Mouse (Mus musculus) intestine, embryonic 14.5 days (tissue): ENCODE data around the gene 2410015M20Rik. TPM values are rescaled to one million over a fixed set of nuclear protein-coding genes. Genes with fewer than 3 reads are reported as not detected.

Experiments
- ATAC-seq: fragments of 200-750 bp; cut with Nextera tagmentation; replicated peaks from 2 replicates; pipeline ENCODE4 v1.8.0; 2017; ENCODE audit warnings: low read depth, moderate number of reproducible peaks, moderate TSS enrichment, moderate library complexity; ENCODE audit not compliant: low FRiP score, low TSS enrichment
- DNase-seq: peaks from one replicate; pipeline ENCODE4 v3.0.0-alpha.2; 2018; ENCODE audit warnings: low spot score
- H3K27ac ChIP-seq: fragments of 300-500 bp; sonication (generic); 2 replicates; pipeline ENCODE4 v1.5.1; 2014; ENCODE audit warnings: low read depth, mild to moderate bottlenecking, control low read depth
- H3K27me3 ChIP-seq: fragments of 300-500 bp; sonication (generic); replicated peaks from 2 replicates; pipeline ENCODE4 v1.6.1; 2014; ENCODE audit warnings: low read length, control low read depth; ENCODE audit not compliant: control insufficient read depth, insufficient read depth
- H3K36me3 ChIP-seq: fragments of 300-500 bp; sonication (generic); 2 replicates; pipeline ENCODE4 v1.6.1; 2014; ENCODE audit warnings: low read length, control low read depth; ENCODE audit not compliant: control insufficient read depth, insufficient read depth
- H3K4me1 ChIP-seq: fragments of 300-500 bp; sonication (generic); replicated peaks from 2 replicates; pipeline ENCODE4 v1.6.1; 2014; ENCODE audit warnings: low read length, control low read depth, mixed read lengths; ENCODE audit not compliant: control insufficient read depth, insufficient read depth
- H3K4me2 ChIP-seq: fragments of 300-500 bp; sonication (generic); 2 replicates; pipeline ENCODE4 v1.6.1; 2014; ENCODE audit warnings: low read length
- H3K4me3 ChIP-seq: fragments of 300-500 bp; sonication (generic); 2 replicates; pipeline ENCODE4 v1.5.1; 2014; ENCODE audit warnings: low read depth, low read length, control low read depth, mixed read lengths
- H3K9ac ChIP-seq: fragments of 300-500 bp; sonication (generic); 2 replicates; pipeline ENCODE4 v1.6.1; 2014; ENCODE audit warnings: mild to moderate bottlenecking, low read length
- H3K9me3 ChIP-seq: fragments of 300-500 bp; sonication (generic); 2 replicates; pipeline ENCODE4 v1.6.1; 2016; ENCODE audit warnings: low read length, control low read depth; ENCODE audit not compliant: control insufficient read depth
- WGBS: fragments of 180-500 bp; shearing (Covaris S2); extraction: QIAGEN DNeasy Blood & Tissue Kit; methylation state at CpG from one replicate; pipeline ENCODE4 v1.1.7; 2014; 5-methylcytosine and 5-hydroxymethylcytosine counted together
- polyA plus RNA-seq: library from polyadenylated mRNA; unstranded; fragments of >200 nt; fragmentation: Nextera tagmentation; extraction: Ambion mirVana; gene quantifications from 2 replicates; pipeline ENCODE4 v1.2.1, GENCODE M21; 2014

Gene 2410015M20Rik
- polyA plus RNA-seq, 1 experiment from 2014 or later, result 284 TPM

- H3K27me3 ChIP-seq, result no peaks in the 10 kb centered on the region
- DNase-seq, result no peak
- no peaks in the 10 kb centered on the region for H3K9me3 ChIP-seq
- H3K4me1 ChIP-seq, result peaks cover 24% of the 10 kb centered on the region
- H3K36me3 ChIP-seq, result peaks cover 69% of the 10 kb centered on the region
- no peak for ATAC-seq
- no peak overlapping the region for H3K4me3 ChIP-seq
- no peak overlapping the region for H3K27ac ChIP-seq
- no peak overlapping the region for H3K9ac ChIP-seq
- 78% methylated on average over 1 of the region's 1 CpGs for WGBS
- H3K4me2 ChIP-seq, result no peak overlapping the region
Observed at GRCm38 (mm10) chr17:56587773-56588172, 21.8 kb downstream of the 2410015M20Rik start.

GRCm38 (mm10) chr17:56585171-56585821 is 24.3 kb downstream of the 2410015M20Rik start:
- Histone ChIP-seq H3K36me3 (peaks cover 70% of the 10 kb centered on the region), H3K9me3 (no peaks in the 10 kb centered on the region), H3K4me1 (peaks cover 30% of the 10 kb centered on the region), H3K4me3 (peak overlapping the region; percentile 99), H3K27me3 (no peaks in the 10 kb centered on the region), H3K4me2 (peak overlapping the region; percentile 90), H3K27ac (peak overlapping the region; percentile 95), H3K9ac (peak overlapping the region; percentile 82)
- under 1% methylated on average over 61 of the region's 61 CpGs for WGBS
- DNase-seq, result peak; percentile 75
- peak; percentile 11 for ATAC-seq

DNA sequence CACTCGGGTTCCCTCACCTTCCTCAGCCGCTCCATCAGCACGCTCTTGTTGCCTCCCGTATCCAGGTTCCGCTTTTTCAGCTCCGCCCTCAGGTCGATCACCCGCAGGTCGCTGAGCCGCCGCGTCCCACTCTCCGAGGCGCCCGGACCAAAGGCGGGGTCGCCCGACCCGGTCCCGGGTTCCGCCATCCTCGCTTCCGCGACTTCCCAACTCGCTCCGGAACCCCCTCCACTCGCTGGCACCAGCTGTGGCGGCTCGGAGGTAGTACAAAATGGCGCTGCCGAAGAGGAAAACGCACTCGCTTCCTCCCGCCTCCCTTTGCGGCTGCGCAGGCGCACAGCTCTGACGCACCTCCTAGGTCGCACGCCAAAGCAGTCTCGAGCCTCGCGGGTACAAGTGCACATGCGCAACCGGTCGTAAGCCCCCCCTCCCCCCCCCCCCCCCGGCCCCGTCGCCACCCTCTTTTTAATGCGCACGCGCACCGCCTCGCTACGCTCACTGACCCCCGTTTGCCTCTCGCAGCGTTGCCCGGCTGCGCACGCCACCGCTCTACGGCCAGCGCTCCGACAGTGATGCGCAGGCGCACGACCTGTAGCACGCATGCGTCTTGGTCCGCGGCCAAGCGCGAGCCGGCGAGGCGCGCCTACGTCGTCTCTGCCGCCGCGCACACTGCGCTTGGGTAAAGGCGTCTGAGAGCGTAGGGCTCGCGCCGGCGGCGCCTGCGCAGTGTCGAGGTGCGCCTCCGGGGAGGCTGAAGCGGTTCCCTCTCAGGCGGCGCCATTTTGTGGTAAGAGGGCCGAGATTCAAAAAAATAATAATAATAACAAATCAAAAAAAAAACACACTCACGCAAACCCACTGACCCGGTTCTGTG is 25.1 kb downstream of the 2410015M20Rik start, which contains the start of the genes Safb2 and Safb:
TSS of gene Safb2 (minus strand) at position 329 of the 874 bp plus-strand sequence.
TSS of gene Safb (plus strand) at position 569 of the 874 bp plus-strand sequence.
- ATAC-seq (peak; percentile 95), DNase-seq (peak; percentile 96)
- H3K27ac ChIP-seq, result peak within 1 kb of the TSS; percentile 95
- H3K4me2 ChIP-seq, result peak within 1 kb of the TSS; percentile 94
- H3K9ac ChIP-seq, result peak within 1 kb of the TSS; percentile 90
- peak within 1 kb of the TSS; percentile 99 for H3K4me3 ChIP-seq
- H3K27me3 ChIP-seq, result no peaks in the 10 kb centered on the region
- under 1% methylated on average over 89 of the region's 101 CpGs for WGBS
- H3K36me3 ChIP-seq, result peaks cover 70% of the 10 kb centered on the region
- peaks cover 30% of the 10 kb centered on the region for H3K4me1 ChIP-seq
- H3K9me3 ChIP-seq, result no peaks in the 10 kb centered on the region

- Histone ChIP-seq H3K9me3 (no peaks in the 10 kb centered on the region), H3K27ac (peak overlapping the region; percentile 95), H3K4me3 (peak overlapping the region; percentile 91), H3K4me1 (peaks cover 30% of the 10 kb centered on the region), H3K36me3 (peaks cover 69% of the 10 kb centered on the region), H3K27me3 (no peaks in the 10 kb centered on the region), H3K4me2 (peak overlapping the region; percentile 94), H3K9ac (peak overlapping the region; percentile 90)
- 2% methylated on average over 29 of the region's 33 CpGs for WGBS
- ATAC-seq (no peak), DNase-seq (peak; percentile 58)
Observed at GRCm38 (mm10) chr17:56583611-56584256, 25.8 kb downstream of the 2410015M20Rik start.

- no peak overlapping the region for H3K27ac ChIP-seq
- peak overlapping the region; percentile 91 for H3K4me3 ChIP-seq
- ATAC-seq (no peak), DNase-seq (no peak)
- H3K9me3 ChIP-seq, result no peaks in the 10 kb centered on the region
- H3K36me3 ChIP-seq, result peaks cover 69% of the 10 kb centered on the region
- H3K27me3 ChIP-seq, result no peaks in the 10 kb centered on the region
- peak overlapping the region; percentile 90 for H3K9ac ChIP-seq
- peaks cover 30% of the 10 kb centered on the region for H3K4me1 ChIP-seq
- 67% methylated on average over 1 of the region's 1 CpGs for WGBS
- H3K4me2 ChIP-seq, result peak overlapping the region; percentile 94
Observed at GRCm38 (mm10) chr17:56583071-56583470, 26.5 kb downstream of the 2410015M20Rik start.

GRCm38 (mm10) chr17:56572939-56573338 is 36.6 kb downstream of the 2410015M20Rik start:
- Histone ChIP-seq H3K36me3 (peaks cover 91% of the 10 kb centered on the region), H3K4me1 (no peaks in the 10 kb centered on the region; the same call in 1 of the 2 replicates), H3K9me3 (no peaks in the 10 kb centered on the region), H3K4me3 (no peak overlapping the region), H3K27ac (no peak overlapping the region), H3K9ac (no peak overlapping the region), H3K27me3 (no peaks in the 10 kb centered on the region), H3K4me2 (no peak overlapping the region)
- DNase-seq (no peak), ATAC-seq (no peak)
- 90% methylated on average over 3 of the region's 3 CpGs for WGBS

GRCm38 (mm10) chr17:56572154-56572553 is 37.4 kb downstream of the 2410015M20Rik start:
- Histone ChIP-seq H3K9me3 (no peaks in the 10 kb centered on the region), H3K4me3 (no peak overlapping the region), H3K27ac (no peak overlapping the region), H3K27me3 (no peaks in the 10 kb centered on the region), H3K9ac (no peak overlapping the region), H3K4me2 (no peak overlapping the region), H3K4me1 (no peaks in the 10 kb centered on the region; the same call in 1 of the 2 replicates), H3K36me3 (peaks cover 91% of the 10 kb centered on the region)
- ATAC-seq (no peak), DNase-seq (no peak)
- 62% methylated on average over 1 of the region's 1 CpGs for WGBS

DNA sequence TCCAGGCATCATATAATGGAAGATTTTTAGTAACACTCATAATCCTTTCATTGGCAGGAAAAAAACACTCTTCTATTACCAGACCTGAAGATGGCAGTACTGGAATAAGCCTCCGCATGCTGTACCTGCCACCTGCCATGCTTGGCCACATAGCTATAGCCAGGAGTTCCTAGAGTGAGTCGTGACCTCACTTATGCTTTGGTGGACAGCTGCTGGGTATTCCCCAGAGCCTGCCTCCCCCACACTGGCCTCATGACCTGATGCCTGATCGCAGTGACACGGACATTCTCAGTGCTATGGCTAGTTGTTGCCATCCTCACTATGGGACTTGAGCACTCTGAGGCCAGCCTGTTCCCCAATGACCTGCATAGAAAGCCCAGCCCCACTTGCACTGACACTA is 39.3 kb downstream of the 2410015M20Rik start:
- no peak overlapping the region for H3K27ac ChIP-seq
- no peaks in the 10 kb centered on the region; the same call in 1 of the 2 replicates for H3K4me1 ChIP-seq
- no peak for ATAC-seq
- no peak overlapping the region for H3K4me2 ChIP-seq
- H3K36me3 ChIP-seq, result peaks cover 98% of the 10 kb centered on the region
- H3K27me3 ChIP-seq, result no peaks in the 10 kb centered on the region
- H3K9me3 ChIP-seq, result no peaks in the 10 kb centered on the region
- no peak overlapping the region for H3K9ac ChIP-seq
- no peak overlapping the region for H3K4me3 ChIP-seq
- WGBS, result 92% methylated on average over 4 of the region's 4 CpGs
- DNase-seq, result no peak
